Mouse (Mus musculus) megakaryocyte, embryonic 14.5 days (primary cell): ENCODE measurements around the gene Ugt1a6a. TPM values are rescaled to one million over a fixed set of nuclear protein-coding genes. Genes with fewer than 3 reads are reported as not detected.

Experiments
- H3K27me3 ChIP-seq: replicated peaks from 2 replicates; pipeline ENCODE3; 2012; ENCODE audit warnings: inconsistent platforms
- H3K36me3 ChIP-seq: replicated peaks from 2 replicates; pipeline ENCODE3; 2012; ENCODE audit warnings: low read length, inconsistent platforms, mixed read lengths
- H3K4me1 ChIP-seq: 2 replicates; pipeline ENCODE4 v1.6.1; 2012; ENCODE audit warnings: inconsistent platforms
- H3K4me3 ChIP-seq: replicated peaks from 2 replicates; pipeline ENCODE3; 2012; ENCODE audit warnings: moderate library complexity, mild to moderate bottlenecking, inconsistent platforms
- H3K9me3 ChIP-seq: 2 replicates; pipeline ENCODE4 v1.6.1; 2012; ENCODE audit warnings: inconsistent platforms
- FLI1 ChIP-seq: IDR thresholded peaks from 2 replicates; pipeline ENCODE4 v1.6.1; 2012; ENCODE audit warnings: low read length, inconsistent platforms, mixed read lengths
- GATA1 ChIP-seq: IDR thresholded peaks from 3 replicates; pipeline ENCODE4 v1.6.1; 2012; ENCODE audit warnings: mixed read lengths, low read length, inconsistent platforms, borderline replicate concordance
- polyA plus RNA-seq: library from polyadenylated mRNA; stranded (reverse); fragments of >175 nt; gene quantifications from 2 replicates; pipeline ENCODE4 v1.2.3, GENCODE M21; 2012; ENCODE audit warnings: low replicate concordance; ENCODE audit not compliant: insufficient read depth

Ugt1a6a gene
- polyA plus RNA-seq, 1 experiment = not detected

GRCm38 (mm10) chr1:88186325-88186935, 51.8 kb downstream of the Ugt1a6a start:
- Histone ChIP-seq H3K27me3 (no peaks in the 10 kb centered on the region), H3K4me3 (no peak overlapping the region)
- TF ChIP-seq FLI1 = no peak
- TF ChIP-seq GATA1 = no peak

GRCm38 (mm10) chr1:88192136-88192535, 57.5 kb downstream of the Ugt1a6a start:
- Histone ChIP-seq H3K27me3 (no peaks in the 10 kb centered on the region), H3K4me1 (no peaks in the 10 kb centered on the region), H3K4me3 (no peak overlapping the region), H3K9me3 (no peaks in the 10 kb centered on the region), H3K36me3 (no peaks in the 10 kb centered on the region)
- TF ChIP-seq FLI1 (no peak), GATA1 (no peak)

More at GRCm38 (mm10) chr1:88186325-88186935, 51.8 kb downstream of the Ugt1a6a start:
- Histone ChIP-seq H3K36me3 (no peaks in the 10 kb centered on the region), H3K4me1 (peaks cover 4% of the 10 kb centered on the region), H3K9me3 (no peaks in the 10 kb centered on the region; the same call in 1 of the 2 replicates)

DNA sequence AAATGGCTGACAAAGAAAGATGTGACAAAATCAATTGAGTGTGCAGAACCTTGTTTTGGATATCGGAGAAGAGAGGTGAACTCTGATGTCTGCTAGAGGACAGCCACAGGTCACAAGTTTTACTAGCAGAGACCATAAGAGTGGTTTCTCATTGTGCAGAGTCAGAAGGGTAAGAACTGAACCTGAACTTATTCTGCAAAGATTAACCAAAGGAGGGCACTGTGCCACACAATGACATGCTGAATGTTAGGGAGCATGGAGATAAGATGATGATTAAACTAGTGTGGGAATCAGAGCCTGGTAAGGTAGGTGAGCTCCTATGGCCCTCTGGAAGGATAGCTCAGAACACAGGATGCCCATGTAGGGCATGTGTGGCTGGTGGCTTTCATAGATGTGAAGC, 61.1 kb downstream of the Ugt1a6a start:
- H3K4me1 ChIP-seq = no peaks in the 10 kb centered on the region
- TF ChIP-seq GATA1 (no peak), FLI1 (no peak)
- no peak overlapping the region for H3K4me3 ChIP-seq
- peaks cover 8% of the 10 kb centered on the region for H3K27me3 ChIP-seq
- no peaks in the 10 kb centered on the region for H3K9me3 ChIP-seq
- no peaks in the 10 kb centered on the region for H3K36me3 ChIP-seq

- Histone ChIP-seq H3K4me1 (no peaks in the 10 kb centered on the region), H3K27me3 (peaks cover 8% of the 10 kb centered on the region), H3K4me3 (no peak overlapping the region), H3K36me3 (no peaks in the 10 kb centered on the region), H3K9me3 (no peaks in the 10 kb centered on the region)
- TF ChIP-seq FLI1 = no peak
- TF ChIP-seq GATA1 = no peak
Observed at GRCm38 (mm10) chr1:88197443-88197842, 62.8 kb downstream of the Ugt1a6a start.

GRCm38 (mm10) chr1:88199996-88200395, 65.4 kb downstream of the Ugt1a6a start:
- H3K4me3 ChIP-seq = no peak overlapping the region
- no peaks in the 10 kb centered on the region for H3K4me1 ChIP-seq
- H3K36me3 ChIP-seq = no peaks in the 10 kb centered on the region
- TF ChIP-seq GATA1 = no peak
- no peak for TF ChIP-seq FLI1
- peaks cover 7% of the 10 kb centered on the region for H3K9me3 ChIP-seq
- H3K27me3 ChIP-seq = peaks cover 8% of the 10 kb centered on the region

DNA sequence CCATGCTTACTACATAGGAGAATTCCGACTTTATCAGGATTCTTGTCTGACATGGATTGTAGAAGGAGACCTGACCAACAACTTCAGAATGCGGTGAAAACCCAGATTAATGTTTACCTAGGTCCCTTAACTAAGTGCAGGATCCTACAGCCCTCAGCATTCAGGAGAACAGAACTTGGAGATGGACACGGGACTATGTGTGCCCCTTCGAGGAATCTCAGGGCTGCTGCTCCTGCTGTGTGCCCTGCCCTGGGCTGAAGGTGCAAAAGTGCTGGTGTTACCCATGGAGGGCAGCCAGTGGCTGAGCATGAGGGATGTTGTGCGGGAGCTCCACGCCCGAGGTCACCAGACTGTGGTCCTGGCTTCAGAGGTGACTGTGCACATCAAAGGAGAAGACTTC, 65.8 kb downstream of the Ugt1a6a start, which contains the start of gene Ugt1a2:
TSS of gene Ugt1a2 (plus strand) at position 146 of the 400 bp plus-strand sequence.
- no peak for TF ChIP-seq FLI1
- TF ChIP-seq GATA1 = no peak

DNA sequence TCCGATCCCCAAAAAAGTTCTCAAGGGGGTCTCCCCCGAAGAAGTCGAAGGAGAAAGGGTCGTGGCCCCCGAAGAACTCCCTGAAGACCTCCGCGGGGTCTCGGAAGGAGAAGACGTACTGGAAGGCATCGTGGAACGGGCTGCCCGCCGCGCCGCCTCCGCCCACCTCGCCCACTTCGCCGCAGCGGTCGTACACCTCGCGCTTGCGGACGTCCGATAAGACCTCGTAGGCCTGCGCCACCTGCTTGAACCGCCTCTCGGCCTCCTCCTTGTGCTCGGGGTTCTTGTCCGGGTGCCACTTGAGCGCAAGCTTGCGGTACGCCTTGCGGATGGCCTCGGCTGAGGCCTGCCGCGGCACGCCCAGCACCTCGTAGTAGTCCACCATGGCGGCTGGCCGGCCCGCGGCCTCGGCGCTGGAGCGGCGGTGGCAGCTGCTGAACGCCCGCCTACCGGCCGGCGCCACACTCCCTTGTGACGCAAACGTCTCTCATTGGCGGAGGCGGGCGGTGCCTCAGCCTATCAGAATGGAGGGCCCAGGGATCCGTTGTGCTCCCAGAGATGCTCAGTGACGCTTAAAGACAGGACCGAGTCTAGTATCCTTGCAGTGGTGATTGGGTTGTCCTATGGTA, 70.8 kb downstream of the Ugt1a6a start, which contains the start of gene Dnajb3:
TSS of gene Dnajb3 (minus strand) at position 489 of the 629 bp plus-strand sequence.
- H3K9me3 ChIP-seq = peaks cover 18% of the 10 kb centered on the region
- H3K4me3 ChIP-seq = peak within 1 kb of the TSS; percentile 81
- peaks cover 10% of the 10 kb centered on the region for H3K27me3 ChIP-seq
- peaks cover 4% of the 10 kb centered on the region for H3K4me1 ChIP-seq
- TF ChIP-seq GATA1 = no peak
- no peak for TF ChIP-seq FLI1
- no peaks in the 10 kb centered on the region for H3K36me3 ChIP-seq

More for the DNA sequence above, 65.8 kb downstream of the Ugt1a6a start, which contains the start of gene Ugt1a2:
- Histone ChIP-seq H3K36me3 (no peaks in the 10 kb centered on the region), H3K27me3 (peaks cover 11% of the 10 kb centered on the region), H3K4me3 (no peak within 1 kb of the TSS), H3K9me3 (peaks cover 12% of the 10 kb centered on the region), H3K4me1 (no peaks in the 10 kb centered on the region; the same call in 1 of the 2 replicates)

GRCm38 (mm10) chr1:88206843-88207479, 72.4 kb downstream of the Ugt1a6a start:
- no peak for TF ChIP-seq FLI1
- no peak for TF ChIP-seq GATA1
- Histone ChIP-seq H3K27me3 (peaks cover 7% of the 10 kb centered on the region), H3K4me3 (no peak overlapping the region), H3K4me1 (peaks cover 4% of the 10 kb centered on the region), H3K36me3 (no peaks in the 10 kb centered on the region), H3K9me3 (peaks cover 25% of the 10 kb centered on the region)

GRCm38 (mm10) chr1:88211812-88212211, 77.2 kb downstream of the Ugt1a6a start, which contains the start of gene Ugt1a1:
Gene Ugt1a1, plus strand, starts transcription at chr1:88211959.
- Histone ChIP-seq H3K36me3 (no peaks in the 10 kb centered on the region), H3K4me3 (peak within 1 kb of the TSS; percentile 1), H3K27me3 (no peaks in the 10 kb centered on the region), H3K4me1 (peaks cover 4% of the 10 kb centered on the region; the same call in 1 of the 2 replicates), H3K9me3 (peaks cover 32% of the 10 kb centered on the region)
- no peak for TF ChIP-seq GATA1
- TF ChIP-seq FLI1 = no peak
